Mouse (Mus musculus): ENCODE measurements around the gene 1700020D05Rik. TPM values are rescaled to one million over a fixed set of nuclear protein-coding genes. Genes with fewer than 3 reads are reported as not detected.
"Not testable (repeated sequence)": the region's sequence is repeated elsewhere in the genome, so short reads cannot be mapped to it uniquely, and the experiment has no call there.

1700020D05Rik gene
- total and polyA plus RNA-seq, 2 experiments from 2014 or later: not detected

DNA sequence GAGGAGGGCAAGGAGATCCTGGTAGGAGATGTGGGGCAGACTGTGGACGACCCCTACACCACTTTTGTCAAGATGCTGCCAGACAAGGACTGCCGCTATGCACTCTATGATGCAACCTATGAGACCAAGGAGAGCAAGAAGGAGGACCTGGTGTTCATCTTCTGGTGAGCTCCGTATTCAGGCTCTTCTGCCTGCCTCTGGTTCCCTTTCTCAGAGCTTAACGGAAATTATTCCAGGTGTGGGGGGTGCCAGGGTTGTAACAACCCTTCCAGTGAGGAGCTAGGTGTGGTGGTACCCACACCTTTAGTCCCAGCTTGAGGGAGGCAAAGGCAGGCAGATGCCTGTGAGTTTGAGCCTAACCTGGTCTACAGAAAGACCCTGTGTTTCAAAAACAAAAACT, 10.9 kb downstream of the 1700020D05Rik start:
- H3K4me3 ChIP-seq (ENCODE audit: low read depth, low read length): no peak overlapping the region
- H3K4me2 ChIP-seq (ENCODE audit: low read depth, low read length): no peak overlapping the region
- no peaks in the 10 kb centered on the region for H3K27me3 ChIP-seq (ENCODE audit: control insufficient read depth, insufficient read depth, low read length)
- DNase-seq (ENCODE audit: low spot score) (no peak), ATAC-seq (ENCODE audit: insufficient read depth, low read depth) (no peak)
- H3K27ac ChIP-seq (ENCODE audit: low read depth): no peak overlapping the region
- peaks cover 8% of the 10 kb centered on the region; the same call in 1 of the 2 replicates for H3K4me1 ChIP-seq (ENCODE audit: control insufficient read depth, insufficient read depth)
- WGBS: 54% methylated on average over 4 of the region's 4 CpGs
- TF ChIP-seq EP300 (IDR thresholded peaks at IDR 0.05; ENCODE audit: low read depth) (no peak), CTCF (IDR thresholded peaks at IDR 0.05; ENCODE audit: low read depth) (no peak)
- H3K9me3 ChIP-seq (replicated peaks; ENCODE audit: control insufficient read depth, low read length): no peaks in the 10 kb centered on the region
- H3K36me3 ChIP-seq (replicated peaks; ENCODE audit: control insufficient read depth, insufficient read depth, low read length): peaks cover 50% of the 10 kb centered on the region
- no peak overlapping the region for H3K9ac ChIP-seq (replicated peaks; ENCODE audit: low read depth, low read length)

DNA sequence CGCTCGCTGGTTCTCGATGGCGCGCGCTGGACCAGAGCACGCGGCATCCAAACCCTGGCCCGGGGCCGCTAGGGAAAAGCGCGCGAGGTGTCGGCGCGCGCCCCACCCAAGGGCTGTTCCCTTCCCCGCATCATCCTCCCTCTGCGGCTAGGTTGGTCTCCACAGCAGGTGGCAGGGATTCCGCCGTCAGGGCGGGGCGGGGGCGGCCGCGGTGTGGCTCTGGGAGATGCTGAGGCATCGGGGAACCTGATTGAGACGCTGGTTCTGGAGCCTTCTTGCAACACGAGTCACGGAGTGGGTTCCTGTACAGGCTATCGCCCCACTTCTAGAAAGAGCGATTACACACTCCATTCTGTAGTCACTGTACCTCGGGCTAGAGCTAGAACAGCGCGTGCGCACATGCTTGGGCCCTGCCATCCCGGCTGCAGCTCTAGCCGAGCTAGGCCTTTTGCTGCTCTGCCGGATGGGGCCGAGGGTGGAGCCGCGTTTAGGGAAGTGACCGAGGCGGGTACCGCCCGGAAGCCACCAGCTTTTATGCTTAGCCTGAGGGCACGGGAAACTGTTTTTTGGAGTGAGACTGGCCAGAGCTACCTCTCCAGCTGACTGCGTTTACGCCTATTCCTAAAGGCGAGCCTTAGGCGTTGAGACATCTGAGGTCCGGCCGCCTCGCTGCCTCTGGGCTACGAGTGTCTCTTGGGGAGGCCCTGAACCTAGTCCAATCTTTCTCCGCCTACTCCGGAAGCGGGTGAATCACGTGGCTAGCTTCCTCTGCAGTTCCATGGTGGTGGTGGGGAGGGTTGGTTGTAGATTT, 12.5 kb downstream of the 1700020D05Rik start:
- H3K27me3 ChIP-seq (ENCODE audit: control insufficient read depth, insufficient read depth, low read length): no peaks in the 10 kb centered on the region
- H3K4me1 ChIP-seq (ENCODE audit: control insufficient read depth, insufficient read depth): peaks cover 17% of the 10 kb centered on the region; the same call in 1 of the 2 replicates
- H3K9me3 ChIP-seq (replicated peaks; ENCODE audit: control insufficient read depth, low read length): no peaks in the 10 kb centered on the region
- H3K27ac ChIP-seq (ENCODE audit: low read depth): peak overlapping the region; percentile 100
- DNase-seq (ENCODE audit: low spot score): peak; percentile 86
- H3K9ac ChIP-seq (replicated peaks; ENCODE audit: low read depth, low read length): peak overlapping the region; percentile 95
- H3K4me2 ChIP-seq (ENCODE audit: low read depth, low read length): peak overlapping the region; percentile 77
- ATAC-seq (ENCODE audit: insufficient read depth, low read depth): peak; percentile 13
- H3K4me3 ChIP-seq (ENCODE audit: low read depth, low read length): peak overlapping the region; percentile 98
- WGBS: under 1% methylated on average over 57 of the region's 59 CpGs
- peaks cover 40% of the 10 kb centered on the region for H3K36me3 ChIP-seq (replicated peaks; ENCODE audit: control insufficient read depth, insufficient read depth, low read length)
- TF ChIP-seq EP300 (IDR thresholded peaks at IDR 0.05; ENCODE audit: low read depth) (peak; percentile 90), CTCF (IDR thresholded peaks at IDR 0.05; ENCODE audit: low read depth) (no peak)

DNA sequence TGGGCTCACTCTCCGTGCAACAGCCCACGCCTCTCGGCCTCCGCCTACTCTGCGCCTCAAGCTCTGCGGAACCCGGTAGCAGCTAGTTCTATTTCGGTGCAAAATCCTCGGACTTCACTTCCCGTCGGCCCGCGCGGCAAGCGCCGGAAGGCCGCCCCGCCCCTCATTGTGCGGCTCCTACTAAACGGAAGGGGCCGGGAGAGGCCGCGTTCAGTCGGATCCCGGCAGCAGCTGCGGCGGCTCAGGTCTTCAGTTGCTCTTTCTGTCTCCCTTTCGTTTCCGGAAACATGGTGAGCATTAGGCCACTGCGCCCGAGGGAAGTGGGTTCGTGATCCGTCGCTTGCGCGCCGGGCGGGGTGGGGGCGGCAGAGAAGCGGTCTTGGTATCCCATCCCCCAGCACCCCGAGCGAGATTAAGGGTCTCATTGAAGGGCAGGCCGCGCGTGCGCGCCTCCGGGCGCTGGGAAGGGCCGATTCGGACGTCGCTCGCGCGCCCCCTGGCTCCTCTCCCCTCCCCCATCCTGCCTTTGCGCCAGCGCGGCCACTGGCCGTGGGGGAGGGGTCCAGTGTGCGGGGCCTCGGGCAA, 13.2 kb downstream of the 1700020D05Rik start, which contains the start of gene Cfl1:
Cfl1 (plus strand) TSS at position 143 of the 585 bp plus-strand sequence.
- H3K27me3 ChIP-seq (ENCODE audit: control insufficient read depth, insufficient read depth, low read length): no peaks in the 10 kb centered on the region
- H3K9ac ChIP-seq (replicated peaks; ENCODE audit: low read depth, low read length): peak within 1 kb of the TSS; percentile 95
- peaks cover 40% of the 10 kb centered on the region for H3K36me3 ChIP-seq (replicated peaks; ENCODE audit: control insufficient read depth, insufficient read depth, low read length)
- peaks cover 17% of the 10 kb centered on the region; the same call in 1 of the 2 replicates for H3K4me1 ChIP-seq (ENCODE audit: control insufficient read depth, insufficient read depth)
- peak within 1 kb of the TSS; percentile 100 for H3K27ac ChIP-seq (ENCODE audit: low read depth)
- TF ChIP-seq CTCF (IDR thresholded peaks at IDR 0.05; ENCODE audit: low read depth) (no peak; the same call in 1 of the 2 replicates), EP300 (IDR thresholded peaks at IDR 0.05; ENCODE audit: low read depth) (peak; percentile 79; the same call in 1 of the 2 replicates)
- H3K4me3 ChIP-seq (ENCODE audit: low read depth, low read length): peak within 1 kb of the TSS; percentile 98
- WGBS: under 1% methylated on average over 61 of the region's 62 CpGs
- ATAC-seq (ENCODE audit: insufficient read depth, low read depth) (peak; percentile 62), DNase-seq (ENCODE audit: low spot score) (peak; percentile 96)
- no peaks in the 10 kb centered on the region for H3K9me3 ChIP-seq (replicated peaks; ENCODE audit: control insufficient read depth, low read length)
- H3K4me2 ChIP-seq (ENCODE audit: low read depth, low read length): peak within 1 kb of the TSS; percentile 77

DNA sequence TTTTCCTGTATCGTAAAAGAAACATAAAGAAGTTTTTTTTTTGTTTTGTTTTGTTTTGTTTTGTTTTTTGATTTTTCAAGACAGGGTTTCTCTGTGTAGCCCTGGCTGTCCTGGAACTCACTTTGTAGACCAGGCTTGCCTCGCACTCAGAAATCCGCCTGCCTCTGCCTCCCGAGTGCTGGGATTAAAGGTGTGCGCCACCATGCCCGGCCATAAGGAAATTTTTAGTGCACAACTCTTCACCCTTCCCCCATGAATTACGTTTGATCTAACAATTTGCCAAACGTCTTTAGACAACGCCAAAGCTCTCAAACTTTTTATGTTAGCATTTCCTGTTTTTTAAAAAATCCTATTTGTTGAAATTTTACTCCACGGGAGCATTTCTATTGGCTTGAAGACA, 13.9 kb downstream of the 1700020D05Rik start:
- not testable (repeated sequence) for H3K27me3 ChIP-seq (ENCODE audit: control insufficient read depth, insufficient read depth, low read length); DNase-seq (ENCODE audit: low spot score); ATAC-seq (ENCODE audit: insufficient read depth, low read depth); H3K9me3 ChIP-seq (replicated peaks; ENCODE audit: control insufficient read depth, low read length); H3K4me3 ChIP-seq (ENCODE audit: low read depth, low read length); H3K9ac ChIP-seq (replicated peaks; ENCODE audit: low read depth, low read length)
- WGBS: 42% methylated on average over 10 of the region's 10 CpGs
- H3K4me2 ChIP-seq (ENCODE audit: low read depth, low read length): peak overlapping the region; percentile 77
- H3K36me3 ChIP-seq (replicated peaks; ENCODE audit: control insufficient read depth, insufficient read depth, low read length): peaks cover 42% of the 10 kb centered on the region
- H3K4me1 ChIP-seq (ENCODE audit: control insufficient read depth, insufficient read depth): peaks cover 17% of the 10 kb centered on the region; the same call in 1 of the 2 replicates
- peak overlapping the region; percentile 100 for H3K27ac ChIP-seq (ENCODE audit: low read depth)

DNA sequence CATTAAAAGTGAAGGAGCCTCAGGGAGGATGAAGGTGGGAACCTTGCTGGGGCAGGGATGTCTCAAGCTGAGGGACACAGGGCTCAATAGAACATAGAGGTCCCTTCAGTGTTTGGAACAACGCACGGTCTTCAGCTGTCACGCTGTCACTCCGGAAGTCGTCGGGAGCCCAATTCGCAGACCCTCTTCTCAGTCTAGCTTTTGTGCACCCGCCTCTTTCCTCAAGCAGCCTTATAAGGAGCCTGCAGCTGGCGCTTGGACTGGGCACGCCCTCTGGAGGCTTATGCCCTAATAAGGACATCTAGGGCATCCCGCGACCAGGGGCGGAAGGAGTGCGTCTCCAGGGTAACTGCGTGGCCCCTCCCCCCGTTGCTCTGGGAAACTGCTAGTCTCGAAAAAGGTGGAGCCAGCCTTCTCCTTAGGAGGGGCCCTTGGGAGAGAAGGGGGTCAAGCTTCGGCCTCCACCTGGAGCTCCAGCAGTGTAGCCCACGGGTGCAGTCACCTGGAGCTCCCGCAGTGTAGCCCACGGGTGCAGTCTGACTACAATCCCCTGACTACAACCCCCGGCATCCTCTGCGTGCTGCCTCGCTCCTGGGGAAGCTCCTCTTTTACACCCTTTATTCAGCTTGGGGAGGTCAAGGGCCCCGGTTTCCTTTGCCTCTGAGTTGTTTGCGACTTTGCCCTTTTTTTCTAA, 14.6 kb downstream of the 1700020D05Rik start:
- peak overlapping the region; percentile 72 for H3K4me2 ChIP-seq (ENCODE audit: low read depth, low read length)
- whole genome bisulfite sequencing: under 1% methylated on average over 26 of the region's 26 CpGs
- H3K4me3 ChIP-seq (ENCODE audit: low read depth, low read length): peak overlapping the region; percentile 59
- H3K9me3 ChIP-seq (replicated peaks; ENCODE audit: control insufficient read depth, low read length): no peaks in the 10 kb centered on the region
- ATAC-seq (ENCODE audit: insufficient read depth, low read depth) (peak; percentile 77), DNase-seq (ENCODE audit: low spot score) (peak; percentile 98)
- H3K9ac ChIP-seq (replicated peaks; ENCODE audit: low read depth, low read length): peak overlapping the region; percentile 63
- TF ChIP-seq EP300 (IDR thresholded peaks at IDR 0.05; ENCODE audit: low read depth) (peak; percentile 54), CTCF (IDR thresholded peaks at IDR 0.05; ENCODE audit: low read depth) (peak; percentile 27)
- peaks cover 42% of the 10 kb centered on the region for H3K36me3 ChIP-seq (replicated peaks; ENCODE audit: control insufficient read depth, insufficient read depth, low read length)
- peaks cover 17% of the 10 kb centered on the region; the same call in 1 of the 2 replicates for H3K4me1 ChIP-seq (ENCODE audit: control insufficient read depth, insufficient read depth)
- peak overlapping the region; percentile 100 for H3K27ac ChIP-seq (ENCODE audit: low read depth)
- H3K27me3 ChIP-seq (ENCODE audit: control insufficient read depth, insufficient read depth, low read length): no peaks in the 10 kb centered on the region

All from heart, postnatal 0 days (tissue).